Mouse (Mus musculus): ENCODE results near the gene Slc7a15. TPM values are rescaled to one million over a fixed set of nuclear protein-coding genes. Genes with fewer than 3 reads are reported as not detected.
A peak's percentile ranks its signal among the peaks of the same experiment; 100 is the strongest.

The Slc7a15 gene
- polyA plus RNA-seq, 1 experiment = 0.06 TPM

- H3K4me3 ChIP-seq = no peak overlapping the region
- TF ChIP-seq TCF12 (IDR thresholded peaks at IDR 0.05; ENCODE audit: insufficient read depth, poor library complexity, severe bottlenecking) (no peak), SRF (IDR thresholded peaks at IDR 0.05; ENCODE audit: control insufficient read depth, insufficient read length, low read depth) (no peak), MAX (IDR thresholded peaks at IDR 0.05; ENCODE audit: low read depth) (no peak), MYOD1 (IDR thresholded peaks at IDR 0.05; ENCODE audit: control insufficient read depth in 1 of 3, insufficient read length in 2 of 3, low read depth in 2 of 3) (no peak), E2F4 (IDR thresholded peaks at IDR 0.05; ENCODE audit: insufficient read depth) (no peak)
- H3K36me3 ChIP-seq (ENCODE audit: control insufficient read depth, insufficient read depth) = no peaks in the 10 kb centered on the region
These were observed 97.1 kb downstream of the Slc7a15 start for GRCm38 (mm10) chr12:8501571-8502305.

DNA sequence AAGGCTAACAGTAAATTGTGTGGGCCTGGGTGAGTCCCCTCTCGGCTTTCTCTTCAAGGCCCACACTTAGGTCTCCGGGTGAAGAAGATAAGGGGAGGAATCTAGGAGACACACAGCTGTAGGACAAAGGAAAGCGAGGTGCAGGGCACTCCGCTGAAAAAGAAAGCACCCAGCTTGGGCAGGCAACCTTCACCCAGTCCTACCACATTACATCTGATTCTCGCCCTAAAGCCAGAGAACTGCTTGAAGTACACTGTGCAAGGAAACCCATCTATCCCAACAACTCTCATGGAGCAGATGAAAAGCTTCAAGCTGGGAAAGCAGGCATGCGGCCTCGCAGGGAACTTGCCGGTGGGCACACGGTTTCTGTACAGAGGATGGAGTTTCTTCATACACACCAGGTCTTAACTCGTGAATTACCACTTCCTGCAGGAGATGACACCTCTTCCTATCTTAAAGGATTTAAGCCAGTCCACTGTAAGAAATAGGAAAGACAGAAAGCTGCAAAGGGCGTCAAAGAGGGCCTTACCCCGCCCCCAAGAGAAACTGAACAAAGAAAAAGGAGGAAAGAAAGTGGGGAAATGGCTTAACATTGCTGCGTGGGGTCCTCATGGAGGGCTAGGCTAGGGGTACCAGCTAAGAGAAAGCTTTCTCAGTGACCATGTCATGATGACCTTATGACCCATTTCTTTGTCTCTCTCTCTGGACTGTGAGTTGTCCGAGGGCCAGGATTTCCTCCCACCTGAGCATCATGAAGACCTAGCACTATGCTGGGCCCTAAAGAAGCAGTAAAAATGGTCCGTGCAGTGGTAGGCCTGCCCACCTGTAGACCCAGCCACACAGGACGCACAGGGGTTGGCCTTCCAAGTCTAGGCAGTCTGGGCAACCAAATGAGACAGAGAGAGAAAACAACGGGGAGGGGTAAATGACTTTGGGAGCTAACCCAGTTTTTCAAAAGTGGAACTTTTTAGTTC lies 98.0 kb downstream of the Slc7a15 start:
- Histone ChIP-seq H3K4me3 (peak overlapping the region; percentile 100), H3K27me3 (ENCODE audit: control insufficient read depth, insufficient read depth, insufficient read length) (no peaks in the 10 kb centered on the region), H3K4me2 (ENCODE audit: low read depth) (peak overlapping the region; percentile 81), H3K79me2 (ENCODE audit: control insufficient read depth, insufficient read depth) (peaks cover 35% of the 10 kb centered on the region), H3ac (ENCODE audit: control insufficient read depth, insufficient read length) (peak overlapping the region; percentile 91), H3K36me3 (ENCODE audit: control insufficient read depth, insufficient read depth) (no peaks in the 10 kb centered on the region)
- TF ChIP-seq POLR2AphosphoS2 (IDR thresholded peaks at IDR 0.05; ENCODE audit: insufficient read length, low read depth) (no peak), MAX (IDR thresholded peaks at IDR 0.05; ENCODE audit: low read depth) (no peak), CEBPB (IDR thresholded peaks at IDR 0.05; ENCODE audit: insufficient read depth, poor library complexity, severe bottlenecking) (no peak), E2F4 (IDR thresholded peaks at IDR 0.05; ENCODE audit: insufficient read depth) (no peak), MYOD1 (IDR thresholded peaks at IDR 0.05; ENCODE audit: control insufficient read depth in 1 of 3, insufficient read length in 2 of 3, low read depth in 2 of 3) (no peak), TCF3 (IDR thresholded peaks at IDR 0.05; ENCODE audit: insufficient read length, low read depth) (no peak), MYOG (IDR thresholded peaks at IDR 0.05; ENCODE audit: control insufficient read depth in 1 of 3, insufficient read depth in 1 of 3, insufficient read length in 2 of 3, low read depth in 2 of 3) (no peak), TCF12 (IDR thresholded peaks at IDR 0.05; ENCODE audit: insufficient read depth, poor library complexity, severe bottlenecking) (no peak), SRF (IDR thresholded peaks at IDR 0.05; ENCODE audit: control insufficient read depth, insufficient read length, low read depth) (no peak), REST (IDR thresholded peaks at IDR 0.05; ENCODE audit: insufficient read depth, insufficient read length) (no peak), POLR2A (IDR thresholded peaks at IDR 0.05; ENCODE audit: insufficient read length, low read depth) (no peak), USF1 (IDR thresholded peaks at IDR 0.05; ENCODE audit: low read depth) (no peak)

More at GRCm38 (mm10) chr12:8501571-8502305, 97.1 kb downstream of the Slc7a15 start:
- Histone ChIP-seq H3K27me3 (ENCODE audit: control insufficient read depth, insufficient read depth, insufficient read length) (no peaks in the 10 kb centered on the region), H3K79me2 (ENCODE audit: control insufficient read depth, insufficient read depth) (peaks cover 35% of the 10 kb centered on the region), H3K4me2 (ENCODE audit: low read depth) (no peak overlapping the region), H3ac (ENCODE audit: control insufficient read depth, insufficient read length) (no peak overlapping the region)

DNA sequence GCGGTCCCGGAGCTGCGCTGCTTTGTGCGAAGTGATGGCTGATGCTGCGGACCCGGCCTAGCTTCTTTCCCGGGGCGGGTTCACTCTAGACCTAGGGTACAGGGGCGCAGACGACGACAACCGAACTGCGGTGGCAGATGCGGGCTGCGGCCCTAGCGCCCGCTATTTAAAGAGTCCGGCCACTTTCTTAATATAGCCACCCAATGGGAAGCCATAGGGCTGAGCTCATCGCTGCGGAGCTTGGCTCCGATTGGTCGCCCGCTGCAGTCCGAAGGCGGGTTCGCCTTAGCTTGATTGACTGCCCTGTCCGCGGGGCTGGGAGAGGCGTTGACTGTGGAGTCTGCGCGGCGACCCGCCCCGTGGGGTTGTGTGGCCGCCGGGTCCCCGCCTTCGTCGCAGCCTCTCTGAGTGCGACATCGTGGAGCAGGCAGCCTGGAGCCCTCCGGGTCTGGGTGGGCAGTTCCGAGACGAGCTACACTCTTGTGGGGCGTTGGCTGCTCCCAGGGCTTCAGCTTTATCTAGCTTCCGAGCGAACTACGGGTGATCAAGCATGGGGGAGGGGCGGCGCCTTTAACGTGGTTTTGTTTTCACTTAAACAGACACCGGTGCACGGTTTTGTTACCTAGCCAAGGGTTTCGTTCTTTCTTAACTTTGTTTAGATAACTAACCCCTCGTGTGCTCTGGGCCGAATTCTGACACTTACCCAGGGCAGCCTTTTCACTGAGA lies 98.8 kb downstream of the Slc7a15 start, which contains the start of gene Rhob:
Rhob (minus strand) TSS at position 139 of the 726 bp plus-strand sequence.
- no peaks in the 10 kb centered on the region for H3K36me3 ChIP-seq (ENCODE audit: control insufficient read depth, insufficient read depth)
- TF ChIP-seq E2F4 (IDR thresholded peaks at IDR 0.05; ENCODE audit: insufficient read depth) = peak; percentile 30
- TF ChIP-seq MAX (IDR thresholded peaks at IDR 0.05; ENCODE audit: low read depth) = no peak
- TF ChIP-seq CEBPB (IDR thresholded peaks at IDR 0.05; ENCODE audit: insufficient read depth, poor library complexity, severe bottlenecking) = no peak
- peak in 1 of 3 experiments; percentile 33 for TF ChIP-seq MYOG (IDR thresholded peaks at IDR 0.05; ENCODE audit: control insufficient read depth in 1 of 3, insufficient read depth in 1 of 3, insufficient read length in 2 of 3, low read depth in 2 of 3)
- no peak for TF ChIP-seq USF1 (IDR thresholded peaks at IDR 0.05; ENCODE audit: low read depth)
- peak; percentile 65 for TF ChIP-seq POLR2A (IDR thresholded peaks at IDR 0.05; ENCODE audit: insufficient read length, low read depth)
- TF ChIP-seq REST (IDR thresholded peaks at IDR 0.05; ENCODE audit: insufficient read depth, insufficient read length) = no peak
- no peak for TF ChIP-seq TCF12 (IDR thresholded peaks at IDR 0.05; ENCODE audit: insufficient read depth, poor library complexity, severe bottlenecking)
- TF ChIP-seq POLR2AphosphoS2 (IDR thresholded peaks at IDR 0.05; ENCODE audit: insufficient read length, low read depth) = peak; percentile 84
- no peak for TF ChIP-seq TCF3 (IDR thresholded peaks at IDR 0.05; ENCODE audit: insufficient read length, low read depth)
- peak; percentile 33 for TF ChIP-seq SRF (IDR thresholded peaks at IDR 0.05; ENCODE audit: control insufficient read depth, insufficient read length, low read depth)
- TF ChIP-seq MYOD1 (IDR thresholded peaks at IDR 0.05; ENCODE audit: control insufficient read depth in 1 of 3, insufficient read length in 2 of 3, low read depth in 2 of 3) = peak in 1 of 3 experiments; percentile 57

More for the DNA sequence above, 98.8 kb downstream of the Slc7a15 start, which contains the start of gene Rhob:
- Histone ChIP-seq H3K4me3 (peak within 1 kb of the TSS; percentile 100), H3K79me2 (ENCODE audit: control insufficient read depth, insufficient read depth) (peaks cover 35% of the 10 kb centered on the region), H3K4me2 (ENCODE audit: low read depth) (peak within 1 kb of the TSS; percentile 81), H3K27me3 (ENCODE audit: control insufficient read depth, insufficient read depth, insufficient read length) (no peaks in the 10 kb centered on the region), H3ac (ENCODE audit: control insufficient read depth, insufficient read length) (peak within 1 kb of the TSS; percentile 91)

Measured in myocyte (in vitro differentiated cells).